Mouse (Mus musculus) heart, adult 2 months (tissue): ENCODE data around the gene H2afv.

Experiments
- CTCF ChIP-seq: fragments of 200-600 bp; IDR thresholded peaks from 2 replicates; pipeline ENCODE4 v1.8.1; 2022; ENCODE audit warnings: antibody characterized with exemption, mild to moderate bottlenecking, moderate library complexity
- POLR2A ChIP-seq: fragments of 200-500 bp; IDR thresholded peaks from 2 replicates; pipeline ENCODE4 v1.6.1; 2011; ENCODE audit warnings: mild to moderate bottlenecking, low read depth, low read length, control low read depth; ENCODE audit not compliant: insufficient read depth

DNA sequence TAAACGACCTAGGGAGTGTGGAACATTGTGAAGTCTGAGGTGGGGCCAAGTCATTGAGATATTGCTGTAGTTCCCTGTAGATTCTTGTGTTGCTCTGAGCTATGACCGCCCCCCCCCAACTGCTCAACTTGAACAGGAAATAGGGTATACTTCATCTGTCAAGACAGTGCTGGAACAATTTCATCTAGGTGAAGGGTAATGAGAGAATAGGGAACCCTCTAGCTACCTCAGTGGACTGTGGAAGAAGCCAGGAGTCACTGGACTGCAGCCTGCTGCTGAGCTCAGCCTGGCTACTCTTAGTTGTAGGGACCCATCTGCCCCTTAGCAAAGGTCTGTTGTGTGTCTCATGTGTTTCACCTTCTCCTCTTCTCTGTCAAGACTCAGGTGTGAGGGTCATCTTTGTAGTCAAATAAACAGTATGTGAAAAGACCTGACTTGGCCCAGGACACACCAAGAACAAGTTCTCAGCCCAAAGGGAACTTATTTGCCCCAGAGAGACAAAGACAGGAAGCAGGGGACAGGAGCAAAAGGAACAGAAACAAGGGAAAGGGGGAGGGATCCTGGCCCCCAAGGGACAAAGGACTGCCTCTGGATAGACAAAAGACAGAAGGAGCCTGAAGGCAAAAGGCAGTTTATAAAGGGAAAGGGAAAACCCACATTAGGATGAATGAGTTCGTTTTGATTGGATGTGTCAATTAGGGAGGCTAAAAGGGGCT is 40.2 kb upstream of the H2afv start:
- TF ChIP-seq CTCF (no peak), POLR2A (no peak)
